Mouse (Mus musculus): Measurements from ENCODE around the gene Sf3a2. TPM values are rescaled to one million over a fixed set of nuclear protein-coding genes. Genes with fewer than 3 reads are reported as not detected.

Gene Sf3a2
- polyA plus RNA-seq, 1 experiment, result 38.5 TPM

GRCm38 (mm10) chr10:80838346-80838912, 40.4 kb downstream of the Sf3a2 start:
- no peak for TF ChIP-seq POLR2A (IDR thresholded peaks at IDR 0.05; ENCODE audit: borderline replicate concordance, low read depth, low read length)
- no peak for TF ChIP-seq CTCF (IDR thresholded peaks at IDR 0.05; ENCODE audit: low read depth, low read length)
- Histone ChIP-seq H3K27ac (ENCODE audit: insufficient read depth, low read depth, low read length) (no peak overlapping the region), H3K4me1 (ENCODE audit: control insufficient read depth, insufficient read depth, low read length) (peaks cover 17% of the 10 kb centered on the region), H3K4me3 (ENCODE audit: insufficient read depth, low read length) (no peak overlapping the region)

- H3K4me3 ChIP-seq (ENCODE audit: insufficient read depth, low read length), result no peak overlapping the region
- H3K27ac ChIP-seq (ENCODE audit: insufficient read depth, low read depth, low read length), result no peak overlapping the region
- peaks cover 17% of the 10 kb centered on the region for H3K4me1 ChIP-seq (ENCODE audit: control insufficient read depth, insufficient read depth, low read length)
- no peak for TF ChIP-seq CTCF (IDR thresholded peaks at IDR 0.05; ENCODE audit: low read depth, low read length)
- TF ChIP-seq POLR2A (IDR thresholded peaks at IDR 0.05; ENCODE audit: borderline replicate concordance, low read depth, low read length), result no peak
These were observed 41.9 kb downstream of the Sf3a2 start for GRCm38 (mm10) chr10:80839848-80840247.

GRCm38 (mm10) chr10:80841685-80842084, 43.7 kb downstream of the Sf3a2 start:
- Histone ChIP-seq H3K4me3 (ENCODE audit: insufficient read depth, low read length) (no peak overlapping the region), H3K4me1 (ENCODE audit: control insufficient read depth, insufficient read depth, low read length) (peaks cover 17% of the 10 kb centered on the region), H3K27ac (ENCODE audit: insufficient read depth, low read depth, low read length) (no peak overlapping the region)
- TF ChIP-seq CTCF (IDR thresholded peaks at IDR 0.05; ENCODE audit: low read depth, low read length), result no peak
- TF ChIP-seq POLR2A (IDR thresholded peaks at IDR 0.05; ENCODE audit: borderline replicate concordance, low read depth, low read length), result no peak

GRCm38 (mm10) chr10:80842334-80842733, 44.3 kb downstream of the Sf3a2 start:
- no peak overlapping the region for H3K4me3 ChIP-seq (ENCODE audit: insufficient read depth, low read length)
- no peak for TF ChIP-seq POLR2A (IDR thresholded peaks at IDR 0.05; ENCODE audit: borderline replicate concordance, low read depth, low read length)
- TF ChIP-seq CTCF (IDR thresholded peaks at IDR 0.05; ENCODE audit: low read depth, low read length), result no peak
- peaks cover 17% of the 10 kb centered on the region for H3K4me1 ChIP-seq (ENCODE audit: control insufficient read depth, insufficient read depth, low read length)
- H3K27ac ChIP-seq (ENCODE audit: insufficient read depth, low read depth, low read length), result no peak overlapping the region

GRCm38 (mm10) chr10:80843087-80843930, 45.3 kb downstream of the Sf3a2 start:
- peak overlapping the region; percentile 42 for H3K4me3 ChIP-seq (ENCODE audit: insufficient read depth, low read length)
- TF ChIP-seq CTCF (IDR thresholded peaks at IDR 0.05; ENCODE audit: low read depth, low read length) (no peak), POLR2A (IDR thresholded peaks at IDR 0.05; ENCODE audit: borderline replicate concordance, low read depth, low read length) (no peak)

GRCm38 (mm10) chr10:80843931-80844547, 46.0 kb downstream of the Sf3a2 start, which contains the start of gene Lingo3:
TSS of gene Lingo3 (minus strand) at chr10:80844039.
- peaks cover 18% of the 10 kb centered on the region for H3K4me1 ChIP-seq (ENCODE audit: control insufficient read depth, insufficient read depth, low read length)
- TF ChIP-seq CTCF (IDR thresholded peaks at IDR 0.05; ENCODE audit: low read depth, low read length) (no peak), POLR2A (IDR thresholded peaks at IDR 0.05; ENCODE audit: borderline replicate concordance, low read depth, low read length) (no peak)
- H3K4me3 ChIP-seq (ENCODE audit: insufficient read depth, low read length), result peak within 1 kb of the TSS; percentile 42
- H3K27ac ChIP-seq (ENCODE audit: insufficient read depth, low read depth, low read length), result no peak within 1 kb of the TSS

More at GRCm38 (mm10) chr10:80843087-80843930, 45.3 kb downstream of the Sf3a2 start:
- peaks cover 20% of the 10 kb centered on the region for H3K4me1 ChIP-seq (ENCODE audit: control insufficient read depth, insufficient read depth, low read length)
- no peak overlapping the region for H3K27ac ChIP-seq (ENCODE audit: insufficient read depth, low read depth, low read length)

GRCm38 (mm10) chr10:80845055-80845693, 47.2 kb downstream of the Sf3a2 start:
- H3K27ac ChIP-seq (ENCODE audit: insufficient read depth, low read depth, low read length), result no peak overlapping the region
- no peak overlapping the region for H3K4me3 ChIP-seq (ENCODE audit: insufficient read depth, low read length)
- peaks cover 12% of the 10 kb centered on the region for H3K4me1 ChIP-seq (ENCODE audit: control insufficient read depth, insufficient read depth, low read length)
- TF ChIP-seq POLR2A (IDR thresholded peaks at IDR 0.05; ENCODE audit: borderline replicate concordance, low read depth, low read length) (no peak), CTCF (IDR thresholded peaks at IDR 0.05; ENCODE audit: low read depth, low read length) (no peak)

- Histone ChIP-seq H3K4me3 (ENCODE audit: insufficient read depth, low read length) (no peak overlapping the region), H3K4me1 (ENCODE audit: control insufficient read depth, insufficient read depth, low read length) (peaks cover 12% of the 10 kb centered on the region), H3K27ac (ENCODE audit: insufficient read depth, low read depth, low read length) (no peak overlapping the region)
- TF ChIP-seq CTCF (IDR thresholded peaks at IDR 0.05; ENCODE audit: low read depth, low read length) (no peak), POLR2A (IDR thresholded peaks at IDR 0.05; ENCODE audit: borderline replicate concordance, low read depth, low read length) (no peak)
These were observed 47.7 kb downstream of the Sf3a2 start for GRCm38 (mm10) chr10:80845732-80846131.

GRCm38 (mm10) chr10:80848571-80848970, 50.6 kb downstream of the Sf3a2 start:
- H3K4me3 ChIP-seq (ENCODE audit: insufficient read depth, low read length), result no peak overlapping the region

More at GRCm38 (mm10) chr10:80848571-80848970, 50.6 kb downstream of the Sf3a2 start:
- H3K27ac ChIP-seq (ENCODE audit: insufficient read depth, low read depth, low read length), result no peak overlapping the region
- H3K4me1 ChIP-seq (ENCODE audit: control insufficient read depth, insufficient read depth, low read length), result peaks cover 12% of the 10 kb centered on the region
- no peak for TF ChIP-seq CTCF (IDR thresholded peaks at IDR 0.05; ENCODE audit: low read depth, low read length)
- TF ChIP-seq POLR2A (IDR thresholded peaks at IDR 0.05; ENCODE audit: borderline replicate concordance, low read depth, low read length), result no peak

Other genes with a start within 250 kb of the Sf3a2 start
- gene Rexo1, start 236.6 kb upstream of the Sf3a2 start, polyA plus RNA-seq (2012; ENCODE audit: insufficient read depth, insufficient read length, missing spikeins), result 28.9 and 29.8 TPM in 2 replicates
- 7.7 and 9.3 TPM in 2 replicates for gene Klf16, start 220.9 kb upstream of the Sf3a2 start, polyA plus RNA-seq (2012; ENCODE audit: insufficient read depth, insufficient read length, missing spikeins)
- 63.2 and 67.3 TPM in 2 replicates for gene Abhd17a, start 207.9 kb upstream of the Sf3a2 start, polyA plus RNA-seq (2012; ENCODE audit: insufficient read depth, insufficient read length, missing spikeins)
- gene Scamp4, start 195.3 kb upstream of the Sf3a2 start, polyA plus RNA-seq (2012; ENCODE audit: insufficient read depth, insufficient read length, missing spikeins), result 29.3 and 35.4 TPM in 2 replicates
- 2.2 and 3.2 TPM in 2 replicates for gene Adat3, start 195.3 kb upstream of the Sf3a2 start, polyA plus RNA-seq (2012; ENCODE audit: insufficient read depth, insufficient read length, missing spikeins)
- gene Gm49322, start 192.2 kb upstream of the Sf3a2 start, polyA plus RNA-seq (2012; ENCODE audit: insufficient read depth, insufficient read length, missing spikeins), result 1.1 and 2.1 TPM in 2 replicates
- 87.3 and 98.4 TPM in 2 replicates for gene Csnk1g2, start 175.4 kb upstream of the Sf3a2 start, polyA plus RNA-seq (2012; ENCODE audit: insufficient read depth, insufficient read length, missing spikeins)
- gene Btbd2, start 141.1 kb upstream of the Sf3a2 start, polyA plus RNA-seq (2012; ENCODE audit: insufficient read depth, insufficient read length, missing spikeins), result 20.9 and 22.7 TPM in 2 replicates
- 107 and 117 TPM in 2 replicates for gene Mknk2, start 120.1 kb upstream of the Sf3a2 start, polyA plus RNA-seq (2012; ENCODE audit: insufficient read depth, insufficient read length, missing spikeins)
- gene Mob3a, start 96.2 kb upstream of the Sf3a2 start, polyA plus RNA-seq (2012; ENCODE audit: insufficient read depth, insufficient read length, missing spikeins), result 53.3 and 53.8 TPM in 2 replicates
- gene Izumo4, start 96.0 kb upstream of the Sf3a2 start, polyA plus RNA-seq (2012; ENCODE audit: insufficient read depth, insufficient read length, missing spikeins), result 11.0 and 25.2 TPM in 2 replicates
- gene Ap3d1, start 55.9 kb upstream of the Sf3a2 start, polyA plus RNA-seq (2012; ENCODE audit: insufficient read depth, insufficient read length, missing spikeins), result 121 and 129 TPM in 2 replicates
- gene Dot1l, start 43.0 kb upstream of the Sf3a2 start, polyA plus RNA-seq (2012; ENCODE audit: insufficient read depth, insufficient read length, missing spikeins), result 20.9 and 22.1 TPM in 2 replicates
- gene Plekhj1, start 428 bp downstream of the Sf3a2 start, polyA plus RNA-seq (2012; ENCODE audit: insufficient read depth, insufficient read length, missing spikeins), result 117 and 122 TPM in 2 replicates
- gene Amh, start 7.0 kb downstream of the Sf3a2 start, polyA plus RNA-seq (2012; ENCODE audit: insufficient read depth, insufficient read length, missing spikeins), result not detected in 2 replicates
- not detected in 2 replicates for gene Jsrp1, start 15.3 kb downstream of the Sf3a2 start, polyA plus RNA-seq (2012; ENCODE audit: insufficient read depth, insufficient read length, missing spikeins)
- gene Oaz1, start 28.5 kb downstream of the Sf3a2 start, polyA plus RNA-seq (2012; ENCODE audit: insufficient read depth, insufficient read length, missing spikeins), result 823 and 921 TPM in 2 replicates
- gene Lingo3, start 45.8 kb downstream of the Sf3a2 start, polyA plus RNA-seq (2012; ENCODE audit: insufficient read depth, insufficient read length, missing spikeins), result not detected in 2 replicates
- 49.7 and 54.3 TPM in 2 replicates for gene Lsm7, start 57.0 kb downstream of the Sf3a2 start, polyA plus RNA-seq (2012; ENCODE audit: insufficient read depth, insufficient read length, missing spikeins)
- gene Sppl2b, start 57.1 kb downstream of the Sf3a2 start, polyA plus RNA-seq (2012; ENCODE audit: insufficient read depth, insufficient read length, missing spikeins), result 15.0 and 20.2 TPM in 2 replicates
- gene Tmprss9, start 73.7 kb downstream of the Sf3a2 start, polyA plus RNA-seq (2012; ENCODE audit: insufficient read depth, insufficient read length, missing spikeins), result not detected in 2 replicates
- 76.6 and 101 TPM in 2 replicates for gene Timm13, start 102.8 kb downstream of the Sf3a2 start, polyA plus RNA-seq (2012; ENCODE audit: insufficient read depth, insufficient read length, missing spikeins)
- gene Lmnb2, start 120.0 kb downstream of the Sf3a2 start, polyA plus RNA-seq (2012; ENCODE audit: insufficient read depth, insufficient read length, missing spikeins), result 18.9 and 19.5 TPM in 2 replicates
- 15.8 and 20.9 TPM in 2 replicates for gene Gadd45b, start 131.9 kb downstream of the Sf3a2 start, polyA plus RNA-seq (2012; ENCODE audit: insufficient read depth, insufficient read length, missing spikeins)
- gene Gng7, start 216.7 kb downstream of the Sf3a2 start, polyA plus RNA-seq (2012; ENCODE audit: insufficient read depth, insufficient read length, missing spikeins), result 3.5 and 4.6 TPM in 2 replicates
- gene Diras1, start 227.5 kb downstream of the Sf3a2 start, polyA plus RNA-seq (2012; ENCODE audit: insufficient read depth, insufficient read length, missing spikeins), result not detected in 2 replicates
- gene Slc39a3, start 239.2 kb downstream of the Sf3a2 start, polyA plus RNA-seq (2012; ENCODE audit: insufficient read depth, insufficient read length, missing spikeins), result 14.0 and 14.5 TPM in 2 replicates

Data from bone marrow macrophage, adult 2 months (primary cell).